Mouse (Mus musculus) intestine, embryonic 15.5 days (tissue): ENCODE data around the gene Nab2. TPM values are rescaled to one million over a fixed set of nuclear protein-coding genes. Genes with fewer than 3 reads are reported as not detected.
"Not testable (repeated sequence)": the region's sequence is repeated elsewhere in the genome, so short reads cannot be mapped to it uniquely, and the experiment has no call there.

Experiments used
- ATAC-seq: fragments of 200-750 bp; cut with Nextera tagmentation; 2 replicates; pipeline ENCODE4 v1.8.0; 2017; ENCODE audit warnings: moderate TSS enrichment, moderate library complexity
- H3K27ac ChIP-seq: fragments of 300-500 bp; sonication (generic); 2 replicates; pipeline ENCODE4 v1.5.1; 2015; ENCODE audit warnings: mild to moderate bottlenecking, inconsistent platforms
- H3K27me3 ChIP-seq: fragments of 300-500 bp; sonication (generic); replicated peaks from 2 replicates; pipeline ENCODE4 v1.6.1; 2015; ENCODE audit warnings: inconsistent platforms
- H3K36me3 ChIP-seq: fragments of 300-500 bp; sonication (generic); 2 replicates; pipeline ENCODE4 v1.6.1; 2015; ENCODE audit warnings: inconsistent platforms
- H3K4me1 ChIP-seq: fragments of 300-500 bp; sonication (generic); replicated peaks from 2 replicates; pipeline ENCODE4 v1.6.1; 2015; ENCODE audit warnings: inconsistent platforms
- H3K4me2 ChIP-seq: fragments of 300-500 bp; sonication (generic); replicated peaks from 2 replicates; pipeline ENCODE4 v1.6.1; 2015; ENCODE audit warnings: mild to moderate bottlenecking, inconsistent platforms
- H3K4me3 ChIP-seq: fragments of 300-500 bp; sonication (generic); replicated peaks from 2 replicates; pipeline ENCODE4 v1.5.1; 2015; ENCODE audit warnings: inconsistent platforms
- H3K9ac ChIP-seq: fragments of 300-500 bp; sonication (generic); 2 replicates; pipeline ENCODE4 v1.6.1; 2015; ENCODE audit warnings: inconsistent platforms
- H3K9me3 ChIP-seq: fragments of 300-500 bp; sonication (generic); 2 replicates; pipeline ENCODE4 v1.6.1; 2016; ENCODE audit warnings: inconsistent platforms
- WGBS: fragments of 180-500 bp; shearing (Covaris S2); methylation state at CpG from one replicate; pipeline ENCODE4 v1.1.7; 2015; 5-methylcytosine and 5-hydroxymethylcytosine counted together
- polyA plus RNA-seq: library from polyadenylated mRNA; unstranded; fragments of >200 nt; fragmentation: Nextera tagmentation; extraction: Ambion mirVana; gene quantifications from 2 replicates; pipeline ENCODE4 v1.2.1, GENCODE M21; 2015

The Nab2 gene
- polyA plus RNA-seq, 1 experiment from 2014 or later, result 8.3 TPM

DNA sequence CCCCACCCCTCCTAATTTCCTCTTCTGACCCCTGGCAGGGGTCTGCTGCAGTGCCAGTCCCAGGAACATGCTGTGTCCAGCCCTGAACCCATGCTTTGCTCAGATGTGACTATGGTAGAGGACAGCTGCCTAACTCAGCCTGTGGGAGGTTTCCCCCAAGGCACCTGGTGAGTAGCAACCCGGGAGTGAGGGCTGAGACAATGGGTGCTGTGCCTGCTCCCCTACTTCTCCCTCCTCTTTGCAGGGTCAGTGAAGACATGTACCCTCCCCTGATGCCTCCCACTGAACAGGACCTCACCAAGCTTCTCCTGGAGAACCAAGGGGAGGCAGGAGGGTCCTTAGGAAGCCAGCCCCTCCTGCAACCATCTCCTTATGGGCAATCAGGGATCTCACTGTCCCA lies 8.8 kb downstream of the Nab2 start:
- peaks cover 2% of the 10 kb centered on the region; the same call in 1 of the 2 replicates for H3K27me3 ChIP-seq
- WGBS, result 52% methylated on average over 1 of the region's 1 CpGs
- H3K27ac ChIP-seq, result no peak overlapping the region
- H3K4me3 ChIP-seq, result no peak overlapping the region
- H3K9me3 ChIP-seq, result no peaks in the 10 kb centered on the region
- no peak for ATAC-seq
- no peak overlapping the region for H3K4me2 ChIP-seq
- H3K36me3 ChIP-seq, result peaks cover 9% of the 10 kb centered on the region; the same call in 1 of the 2 replicates
- no peak overlapping the region for H3K9ac ChIP-seq
- H3K4me1 ChIP-seq, result peaks cover 48% of the 10 kb centered on the region

DNA sequence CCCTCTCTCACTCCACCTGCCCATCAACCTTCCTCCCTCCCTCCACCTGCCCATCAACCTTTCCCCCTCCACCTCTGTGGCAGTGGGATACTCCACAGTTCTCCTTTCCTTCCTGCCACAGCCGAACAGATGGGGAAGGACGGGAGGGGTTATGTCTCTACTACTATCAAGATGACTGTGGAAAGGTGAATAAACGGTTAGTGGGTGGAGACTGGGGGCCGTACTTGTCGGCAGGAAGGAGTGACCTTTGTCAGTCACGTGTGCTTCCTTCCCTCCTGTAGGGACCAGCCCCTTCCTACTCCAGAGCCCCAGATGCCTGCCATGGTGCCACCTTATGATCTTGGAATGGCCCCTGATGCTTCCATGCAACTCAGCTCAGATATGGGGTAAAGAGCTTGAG lies 10.3 kb downstream of the Nab2 start:
- H3K4me3 ChIP-seq, result peak overlapping the region; percentile 20; the same call in 1 of the 2 replicates
- H3K27ac ChIP-seq, result no peak overlapping the region
- H3K4me2 ChIP-seq, result peak overlapping the region; percentile 39
- WGBS, result 14% methylated on average over 6 of the region's 6 CpGs
- ATAC-seq, result peak; percentile 71
- H3K27me3 ChIP-seq, result no peaks in the 10 kb centered on the region
- peaks cover 16% of the 10 kb centered on the region; the same call in 1 of the 2 replicates for H3K36me3 ChIP-seq
- peaks cover 34% of the 10 kb centered on the region for H3K4me1 ChIP-seq
- peak overlapping the region; percentile 3; the same call in 1 of the 2 replicates for H3K9ac ChIP-seq
- H3K9me3 ChIP-seq, result no peaks in the 10 kb centered on the region

DNA sequence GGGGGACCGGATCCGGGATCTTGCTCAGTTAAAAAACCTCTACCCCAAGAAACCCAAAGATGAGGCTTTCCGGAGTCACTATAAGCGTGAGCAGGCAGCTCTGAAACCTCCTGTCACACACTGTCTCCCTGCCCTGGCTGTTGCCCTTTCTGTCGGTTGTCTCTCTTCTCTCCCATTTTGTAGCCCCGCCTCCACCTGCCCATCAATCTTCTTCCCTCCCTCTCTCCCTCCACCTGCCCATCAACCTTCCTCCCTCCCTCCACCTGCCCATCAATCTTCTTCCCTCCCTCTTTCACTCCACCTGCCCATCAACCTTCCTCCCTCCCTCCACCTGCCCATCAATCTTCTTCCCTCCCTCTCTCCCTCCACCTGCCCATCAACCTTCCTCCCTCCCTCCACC lies 10.8 kb downstream of the Nab2 start:
- WGBS, result 57% methylated on average over 6 of the region's 6 CpGs
- H3K27me3 ChIP-seq, H3K9ac ChIP-seq, H3K4me2 ChIP-seq, ATAC-seq, H3K9me3 ChIP-seq, H3K4me3 ChIP-seq, H3K27ac ChIP-seq: not testable (repeated sequence)
- Histone ChIP-seq H3K4me1 (peaks cover 30% of the 10 kb centered on the region), H3K36me3 (peaks cover 16% of the 10 kb centered on the region; the same call in 1 of the 2 replicates)

GRCm38 (mm10) chr10:127654970-127655579 lies 13.3 kb downstream of the Nab2 start:
- Histone ChIP-seq H3K4me3 (no peak overlapping the region), H3K4me1 (peaks cover 8% of the 10 kb centered on the region; the same call in 1 of the 2 replicates), H3K36me3 (peaks cover 23% of the 10 kb centered on the region), H3K9me3 (no peaks in the 10 kb centered on the region), H3K4me2 (no peak overlapping the region), H3K27ac (no peak overlapping the region), H3K27me3 (no peaks in the 10 kb centered on the region), H3K9ac (no peak overlapping the region)
- WGBS, result 72% methylated on average over 16 of the region's 16 CpGs
- ATAC-seq, result no peak

DNA sequence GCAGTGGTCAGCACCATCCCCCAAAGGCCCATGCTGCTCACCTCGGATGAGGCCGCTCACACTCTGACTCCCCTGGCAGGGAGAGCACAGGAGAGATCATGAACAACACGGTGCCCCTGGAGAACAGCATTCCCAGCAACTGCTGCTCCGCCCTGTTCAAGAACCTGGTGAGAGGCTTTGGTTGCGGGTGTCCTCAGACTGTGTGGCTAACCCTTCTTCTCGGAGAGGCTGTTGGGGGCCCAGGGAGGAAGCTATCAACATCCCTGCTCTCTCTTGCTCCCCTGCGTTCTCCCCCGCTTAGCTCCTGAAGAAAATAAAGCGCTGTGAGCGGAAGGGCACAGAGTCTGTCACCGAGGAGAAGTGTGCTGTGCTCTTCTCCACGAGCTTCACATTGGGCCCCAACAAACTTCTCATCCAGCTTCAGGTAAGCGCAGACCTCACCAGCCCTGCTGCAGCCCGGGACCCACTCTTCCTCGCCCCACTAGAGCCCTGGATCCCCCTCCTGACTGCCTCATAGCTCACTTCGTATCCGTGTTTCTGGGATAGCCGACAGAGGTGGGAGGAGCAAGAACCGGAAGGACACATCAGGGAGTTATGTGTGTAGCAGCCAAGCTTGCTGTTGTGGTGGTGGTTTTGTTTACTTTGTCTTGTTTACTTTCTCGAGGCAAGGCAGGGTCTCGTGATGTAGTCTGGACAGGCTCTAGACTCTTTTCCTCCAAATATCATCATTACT lies 15.3 kb downstream of the Nab2 start:
- peak overlapping the region; percentile 26; the same call in 1 of the 2 replicates for H3K9ac ChIP-seq

GRCm38 (mm10) chr10:127645791-127646190 lies 22.6 kb downstream of the Nab2 start:
- no peak overlapping the region for H3K9ac ChIP-seq
- H3K4me2 ChIP-seq, result no peak overlapping the region
- peaks cover 3% of the 10 kb centered on the region for H3K36me3 ChIP-seq
- peaks cover 21% of the 10 kb centered on the region for H3K4me1 ChIP-seq
- no peaks in the 10 kb centered on the region for H3K9me3 ChIP-seq
- whole genome bisulfite sequencing, result 63% methylated on average over 2 of the region's 2 CpGs
- no peak overlapping the region for H3K4me3 ChIP-seq
- H3K27me3 ChIP-seq, result no peaks in the 10 kb centered on the region
- no peak overlapping the region for H3K27ac ChIP-seq
- ATAC-seq, result no peak

More for the DNA sequence above, 15.3 kb downstream of the Nab2 start:
- peak overlapping the region; percentile 56 for H3K27ac ChIP-seq
- ATAC-seq, result 0 out of 2 replicates have a peak, but pooled peaks have one; percentile 9
- H3K36me3 ChIP-seq, result peaks cover 20% of the 10 kb centered on the region
- 42% methylated on average over 21 of the region's 21 CpGs for WGBS
- H3K4me1 ChIP-seq, result no peaks in the 10 kb centered on the region
- H3K27me3 ChIP-seq, result no peaks in the 10 kb centered on the region
- no peaks in the 10 kb centered on the region for H3K9me3 ChIP-seq
- 0 out of 2 replicates have a peak overlapping the region, but pooled peaks have one; percentile 6 for H3K4me3 ChIP-seq
- H3K4me2 ChIP-seq, result peak overlapping the region; percentile 15

DNA sequence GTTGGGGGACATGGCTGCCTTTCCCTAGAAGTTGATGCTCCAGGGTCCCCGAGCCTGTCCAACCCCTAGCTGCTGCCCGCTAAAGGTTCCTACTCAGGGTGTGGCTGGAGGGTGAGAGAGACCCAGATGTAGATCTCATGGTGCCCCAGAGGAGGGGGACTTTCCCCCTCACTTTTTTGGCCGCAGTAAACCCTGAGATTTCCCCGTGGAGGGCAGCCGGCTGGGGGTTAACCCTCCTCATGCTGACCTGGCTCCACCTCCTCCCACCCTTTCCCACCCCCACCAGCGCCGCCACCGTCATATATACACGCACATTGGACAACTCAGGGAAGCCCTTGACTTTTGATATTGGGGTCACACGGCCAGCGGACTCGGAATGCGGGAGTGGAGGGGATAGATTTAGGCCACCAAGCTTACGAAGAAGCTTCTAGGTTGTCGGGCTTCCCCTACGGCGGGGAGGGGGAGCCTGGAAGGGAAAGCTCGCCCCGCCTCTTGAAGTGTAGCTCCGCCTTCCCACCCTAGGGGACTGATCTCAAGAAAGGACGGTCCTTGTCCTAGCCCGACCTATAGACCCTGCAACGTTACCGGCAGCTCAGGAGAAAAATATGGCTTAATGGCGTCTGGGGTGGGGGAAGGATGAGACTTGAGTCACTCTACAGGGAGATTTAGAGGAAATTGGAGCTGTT lies 24.7 kb downstream of the Nab2 start:
- H3K4me1 ChIP-seq, result peaks cover 21% of the 10 kb centered on the region
- peak; percentile 79 for ATAC-seq
- H3K4me3 ChIP-seq, result peak overlapping the region; percentile 57
- WGBS, result under 1% methylated on average over 25 of the region's 25 CpGs
- peak overlapping the region; percentile 93 for H3K27ac ChIP-seq
- peak overlapping the region; percentile 84 for H3K4me2 ChIP-seq
- H3K9ac ChIP-seq, result peak overlapping the region; percentile 73
- H3K9me3 ChIP-seq, result no peaks in the 10 kb centered on the region
- no peaks in the 10 kb centered on the region; the same call in 1 of the 2 replicates for H3K36me3 ChIP-seq
- no peaks in the 10 kb centered on the region for H3K27me3 ChIP-seq

- Histone ChIP-seq H3K9me3 (no peaks in the 10 kb centered on the region), H3K36me3 (no peaks in the 10 kb centered on the region; the same call in 1 of the 2 replicates), H3K4me2 (peak within 1 kb of the TSS; percentile 84), H3K27ac (peak within 1 kb of the TSS; percentile 93), H3K9ac (peak within 1 kb of the TSS; percentile 73), H3K4me3 (peak within 1 kb of the TSS; percentile 57), H3K27me3 (no peaks in the 10 kb centered on the region), H3K4me1 (peaks cover 21% of the 10 kb centered on the region)
- ATAC-seq, result peak; percentile 78
- 2% methylated on average over 37 of the region's 37 CpGs for WGBS
Measured at GRCm38 (mm10) chr10:127642772-127643552, 25.4 kb downstream of the Nab2 start, which contains the start of gene Stat6. TSS of gene Stat6 (plus strand) at chr10:127642986.

DNA sequence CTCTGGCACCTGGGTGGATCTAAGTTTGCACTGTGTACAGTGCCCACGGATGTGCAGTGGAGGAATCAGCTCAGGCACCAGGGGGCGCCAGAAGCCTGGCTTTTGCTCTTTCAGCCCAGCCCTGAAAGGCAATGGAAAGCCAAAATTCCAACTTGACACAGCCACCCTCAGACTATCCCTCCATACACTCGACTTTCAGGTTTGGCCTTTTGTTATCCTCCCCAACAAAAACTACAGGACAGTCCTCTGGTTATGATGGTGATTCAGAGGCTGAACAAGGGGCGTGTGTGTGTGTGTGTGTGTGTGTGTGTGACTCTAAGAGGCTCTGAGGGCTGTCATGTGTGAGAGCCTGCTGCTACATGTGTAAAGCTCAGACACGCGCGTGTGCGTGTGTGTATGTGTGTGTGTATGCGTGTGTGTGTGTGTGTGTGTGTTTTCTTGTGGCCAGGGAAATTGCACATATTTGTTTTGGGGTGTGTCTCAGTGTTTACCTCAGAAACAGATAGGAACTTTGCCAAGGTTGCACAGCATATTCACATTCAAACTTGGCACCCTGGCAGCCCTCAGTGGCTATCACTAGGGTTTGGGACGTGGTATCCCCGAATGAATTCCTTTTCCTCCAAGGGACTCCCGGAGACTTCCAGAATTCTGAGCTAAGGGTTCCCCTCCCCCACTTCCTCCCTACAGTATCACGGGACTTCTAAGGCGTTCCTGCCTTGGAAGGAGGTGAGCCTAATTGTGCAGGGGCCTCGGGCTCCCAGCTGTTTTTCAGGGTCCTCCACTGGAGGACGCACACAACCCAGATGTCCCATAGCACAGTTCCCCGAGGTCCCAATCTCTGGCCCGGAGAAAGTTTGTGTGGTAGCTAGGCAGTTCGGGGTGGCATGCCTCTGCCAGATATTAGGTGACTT lies 26.3 kb downstream of the Nab2 start:
- 3% methylated on average over 19 of the region's 19 CpGs for WGBS
- no peaks in the 10 kb centered on the region for H3K9me3 ChIP-seq
- no peaks in the 10 kb centered on the region for H3K27me3 ChIP-seq
- peak overlapping the region; percentile 84 for H3K4me2 ChIP-seq
- peak overlapping the region; percentile 73 for H3K9ac ChIP-seq
- ATAC-seq, result peak; percentile 61
- H3K36me3 ChIP-seq, result no peaks in the 10 kb centered on the region
- H3K27ac ChIP-seq, result peak overlapping the region; percentile 93
- H3K4me3 ChIP-seq, result peak overlapping the region; percentile 57
- peaks cover 21% of the 10 kb centered on the region for H3K4me1 ChIP-seq

- Histone ChIP-seq H3K4me2 (no peak overlapping the region), H3K4me3 (no peak overlapping the region), H3K27me3 (no peaks in the 10 kb centered on the region), H3K4me1 (peaks cover 21% of the 10 kb centered on the region), H3K36me3 (no peaks in the 10 kb centered on the region), H3K27ac (no peak overlapping the region), H3K9ac (no peak overlapping the region), H3K9me3 (no peaks in the 10 kb centered on the region)
- WGBS, result 65% methylated on average over 5 of the region's 5 CpGs
- ATAC-seq, result no peak
Measured at GRCm38 (mm10) chr10:127640421-127640820, 27.9 kb downstream of the Nab2 start.
